Mouse (Mus musculus) adrenal gland, postnatal 10 days (tissue): ENCODE measurements around the gene Slc22a17. TPM values are rescaled to one million over a fixed set of nuclear protein-coding genes. Genes with fewer than 3 reads are reported as not detected.
A peak's percentile ranks its signal among the peaks of the same experiment; 100 is the strongest.
"Not testable (repeated sequence)": the region's sequence is repeated elsewhere in the genome, so short reads cannot be mapped to it uniquely, and the experiment has no call there.

Experiments
- DNase-seq: peaks from one replicate; pipeline ENCODE4 v3.0.0; 2021; ENCODE audit warnings: mixed read lengths
- long read RNA-seq, 2 experiments: library from polyadenylated mRNA; stranded (forward); transcript quantifications; one replicate each; pipeline ENCODE4 v2.0.0; 2021
- total RNA-seq, 2 experiments: library from RNA; stranded (reverse); gene quantifications; 2 replicates each; pipeline ENCODE4 v1.2.3; 2021

Gene Slc22a17
- total RNA-seq, result 10 to 100 TPM; 29.8 to 37.2 TPM
- long read RNA-seq, experiment 1, transcript Slc22a17-210 (10 exons, 2,340 nt), result major isoform, 7 of 37 reads
- long read RNA-seq, experiment 1, partial matches to known transcripts, result 8 of 37 reads
- long read RNA-seq, experiment 1, other reads (novel, unspliced or antisense), result 19 of 37 reads
- long read RNA-seq, experiment 2, partial matches to known transcripts, result 9 of 20 reads
- long read RNA-seq, experiment 2, other reads (novel, unspliced or antisense), result 6 of 20 reads

DNA sequence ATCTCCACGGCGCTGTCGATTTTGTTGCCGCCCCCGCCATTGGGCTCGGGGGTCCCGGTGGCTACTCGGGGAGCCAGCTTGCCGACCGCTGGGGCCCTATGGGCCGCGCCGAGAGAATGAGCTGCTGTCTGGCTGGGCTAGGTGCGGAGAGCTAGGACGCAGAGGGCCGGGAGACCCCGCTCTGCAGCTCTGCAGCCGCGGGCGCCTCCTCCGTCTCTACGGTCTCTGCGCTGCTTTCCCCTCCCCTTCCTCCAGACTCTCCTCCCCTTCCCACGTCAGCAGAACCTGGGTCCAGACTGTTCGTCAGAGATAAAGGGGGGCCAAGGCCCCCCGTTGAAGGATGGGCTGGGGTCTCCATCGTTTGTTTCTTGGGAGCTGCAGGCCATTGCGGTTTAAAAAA is at the start of gene Slc22a17:
Gene Slc22a17 (minus strand): TSS at position 247 of the 400 bp plus-strand sequence.
- peak; percentile 82 for DNase-seq

DNA sequence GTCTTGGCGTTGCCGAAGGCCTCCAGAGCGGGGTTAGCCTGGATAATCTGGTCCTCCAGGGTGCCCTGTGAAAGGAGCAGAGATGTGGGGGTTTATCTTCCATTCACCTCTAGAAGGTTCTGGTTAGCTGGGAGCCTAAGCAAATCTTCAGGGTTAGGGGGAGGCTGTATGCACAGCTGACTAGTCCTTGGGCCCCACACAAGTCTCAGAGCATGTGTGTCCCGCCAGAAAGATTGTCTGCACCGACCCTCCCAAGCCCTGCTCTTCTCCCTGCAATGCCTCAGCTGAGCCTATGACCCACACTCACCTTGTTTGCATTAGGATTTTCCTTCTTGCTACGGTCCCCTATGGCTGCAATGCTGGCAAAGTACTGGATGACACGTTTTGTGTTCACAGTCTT is 49.8 kb upstream of the Slc22a17 start:
- no peak for DNase-seq

- DNase-seq, result no peak
Measured at GRCm38 (mm10) chr14:54961487-54961886, 48.6 kb upstream of the Slc22a17 start.

DNA sequence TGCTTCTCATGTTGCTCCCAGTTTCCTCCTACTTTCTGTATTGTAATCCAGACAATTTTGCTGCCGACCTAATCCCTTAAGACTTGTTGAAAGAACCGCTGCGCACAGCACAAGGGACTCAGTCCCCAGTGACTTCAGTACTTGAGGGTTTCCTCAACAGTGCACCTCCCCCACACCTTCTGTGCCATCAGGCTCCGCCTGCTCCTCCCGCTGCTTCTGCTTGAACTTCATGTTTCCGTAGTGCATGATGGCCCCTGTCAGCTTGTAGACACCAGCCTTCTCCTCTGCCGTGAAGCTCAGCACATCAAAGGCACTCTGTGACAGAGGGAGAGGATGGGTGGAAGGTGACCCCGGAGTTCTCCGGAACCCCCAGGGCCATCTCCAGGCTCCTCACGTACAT is 47.8 kb upstream of the Slc22a17 start:
- DNase-seq, result no peak

- not testable (repeated sequence) for DNase-seq
Measured at GRCm38 (mm10) chr14:54959853-54960613, 47.1 kb upstream of the Slc22a17 start.

DNA sequence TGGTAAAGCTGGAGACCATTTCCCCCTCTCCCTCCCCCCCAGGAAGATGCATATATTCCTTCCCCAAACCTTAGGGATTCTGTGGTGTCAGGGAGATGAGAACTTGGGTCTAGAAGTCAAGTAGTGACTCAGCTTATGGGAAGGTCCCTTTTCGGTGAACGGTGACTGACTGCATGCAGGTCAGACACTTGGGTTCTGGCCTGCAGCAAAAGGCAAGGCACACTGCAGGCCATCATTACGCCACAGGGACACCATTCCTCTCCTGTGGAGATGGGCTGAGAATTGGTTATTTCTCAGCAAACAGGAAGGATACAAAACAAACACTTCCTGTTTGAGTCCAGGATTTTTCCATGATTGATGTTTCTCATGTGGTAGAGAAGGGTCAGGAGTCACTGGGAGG is 46.3 kb upstream of the Slc22a17 start:
- DNase-seq, result no peak

DNA sequence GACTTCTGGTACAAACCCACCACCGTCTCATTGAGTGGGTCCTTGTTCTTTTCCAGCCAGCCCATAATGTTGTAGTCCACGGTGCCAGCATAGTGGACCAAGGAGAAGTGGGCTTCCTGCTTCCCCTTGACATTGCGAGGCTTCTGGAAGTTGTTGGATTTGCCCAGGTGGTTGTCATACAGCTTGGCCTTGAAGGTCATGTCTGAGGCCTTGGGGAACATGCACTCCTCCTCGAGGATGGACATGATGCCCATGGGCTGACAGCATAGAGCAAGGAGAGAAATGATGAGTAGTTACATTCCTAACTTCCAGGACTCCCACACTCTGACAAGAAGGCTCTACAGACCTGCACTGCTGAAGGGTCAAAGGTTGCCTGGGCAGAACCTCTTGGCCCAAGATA is 45.6 kb upstream of the Slc22a17 start:
- no peak for DNase-seq

DNA sequence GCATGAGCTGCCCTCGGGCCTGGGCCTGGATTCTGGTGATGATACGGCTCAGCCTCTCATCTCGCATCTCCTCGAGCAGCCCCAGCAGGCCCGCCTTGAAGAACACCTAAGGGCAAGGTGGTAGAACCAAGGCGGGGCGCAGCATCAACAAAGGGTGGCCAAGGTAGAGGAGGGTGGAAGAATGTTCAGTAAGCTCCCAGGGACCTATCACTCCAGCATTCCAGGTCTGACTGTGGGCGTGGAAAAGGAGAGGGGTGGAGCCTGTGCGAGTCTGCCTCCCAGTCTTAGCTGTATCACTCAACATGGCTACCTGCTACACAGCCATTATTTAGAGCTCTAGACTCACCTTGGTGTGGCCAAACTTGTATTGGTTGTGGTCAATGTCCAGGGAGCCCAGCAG is 43.6 kb upstream of the Slc22a17 start:
- no peak for DNase-seq

DNA sequence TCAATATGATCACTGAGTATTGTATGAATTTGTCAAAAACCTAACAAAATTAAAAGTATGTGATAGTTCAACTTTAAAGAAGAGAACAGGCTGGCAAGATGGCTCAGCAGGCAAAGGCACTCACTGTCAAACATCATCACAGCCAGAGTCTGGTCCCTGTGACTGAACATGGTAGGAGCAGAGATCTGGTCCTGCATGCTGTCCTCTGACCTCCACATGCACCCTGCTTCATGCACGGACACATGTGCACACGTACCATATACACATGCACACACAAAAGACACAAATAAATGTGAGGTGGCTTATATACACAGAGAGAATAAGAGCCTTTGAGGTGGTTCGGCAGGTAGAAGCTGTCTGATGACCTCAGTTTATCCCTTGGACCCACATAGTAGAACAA is 42.5 kb upstream of the Slc22a17 start:
- no peak for DNase-seq

GRCm38 (mm10) chr14:54954474-54954873 is 41.5 kb upstream of the Slc22a17 start:
- DNase-seq, result no peak

- DNase-seq, result no peak
Measured at GRCm38 (mm10) chr14:54953664-54954206, 40.8 kb upstream of the Slc22a17 start.

GRCm38 (mm10) chr14:54951587-54951986 is 38.7 kb upstream of the Slc22a17 start:
- no peak for DNase-seq

- no peak for DNase-seq
Measured at GRCm38 (mm10) chr14:54950493-54950892, 37.6 kb upstream of the Slc22a17 start.

DNA sequence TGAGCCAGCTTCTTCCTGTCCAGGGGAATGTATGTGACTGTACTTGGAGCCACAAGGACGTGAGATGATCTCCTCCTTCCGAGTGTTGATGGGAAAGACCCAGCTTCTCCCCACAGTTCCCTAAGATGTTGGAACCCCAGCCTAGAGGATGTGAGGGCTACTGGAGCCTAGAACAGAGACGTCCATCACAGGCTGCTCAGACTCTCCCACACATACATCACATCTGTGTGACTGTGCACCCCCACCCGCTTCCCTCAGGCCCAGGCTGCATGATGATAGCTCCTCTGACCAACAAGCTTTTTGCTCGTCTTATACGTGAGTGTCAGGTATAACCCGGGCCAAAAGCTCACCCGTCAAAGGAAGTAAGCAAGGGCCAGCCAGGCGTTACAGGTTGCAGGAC is 35.8 kb upstream of the Slc22a17 start:
- no peak for DNase-seq

- not testable (repeated sequence) for DNase-seq
Measured at GRCm38 (mm10) chr14:54947008-54947407, 34.1 kb upstream of the Slc22a17 start.

- no peak for DNase-seq
Measured at GRCm38 (mm10) chr14:54945975-54946704, 33.2 kb upstream of the Slc22a17 start.

DNA sequence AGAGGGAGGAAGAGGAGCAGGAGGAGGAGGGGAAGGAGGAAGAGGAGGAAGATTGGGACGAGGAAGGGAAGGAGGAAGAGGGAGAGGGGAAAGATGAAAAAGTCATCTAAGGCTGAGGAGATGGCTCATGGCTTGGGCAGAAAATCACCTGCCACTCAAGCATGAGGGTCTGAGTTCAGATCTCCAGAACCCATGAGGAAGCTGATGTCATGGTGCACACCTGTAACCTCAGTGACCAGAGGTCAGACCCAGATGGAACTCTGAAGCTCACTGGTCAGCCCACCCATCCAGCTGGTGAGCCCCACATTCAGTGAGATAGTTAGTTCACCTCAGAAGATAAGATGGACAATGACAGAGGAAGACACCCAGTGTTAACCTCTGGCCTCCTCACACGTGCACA is 32.0 kb upstream of the Slc22a17 start:
- DNase-seq, result no peak

GRCm38 (mm10) chr14:54943971-54944370 is 31.0 kb upstream of the Slc22a17 start:
- no peak for DNase-seq

GRCm38 (mm10) chr14:54942479-54942878 is 29.5 kb upstream of the Slc22a17 start:
- DNase-seq, result no peak

GRCm38 (mm10) chr14:54941024-54941978 is 28.4 kb upstream of the Slc22a17 start:
- no peak for DNase-seq

GRCm38 (mm10) chr14:54940176-54940530 is 27.2 kb upstream of the Slc22a17 start:
- no peak for DNase-seq
